Mouse (Mus musculus) gonadal fat pad, adult 2 months (tissue): ENCODE results near the gene Klhl28. TPM values are rescaled to one million over a fixed set of nuclear protein-coding genes. Genes with fewer than 3 reads are reported as not detected.

ENCODE experiments used
- polyA plus RNA-seq: library from polyadenylated mRNA; depleted of rRNA; stranded (reverse); fragments of >200 nt; gene quantifications from 2 replicates; pipeline ENCODE4 v1.2.3, GENCODE M21; 2012; rRNA removed

Klhl28 gene
- polyA plus RNA-seq, 1 experiment: 3.1 TPM

Other genes with a start within 250 kb of the Klhl28 start
- gene Gm527, start 47.6 kb downstream of the Klhl28 start, polyA plus RNA-seq: 1.4 and 1.6 TPM in 2 replicates
- 6.5 and 7.6 TPM in 2 replicates for gene Togaram1, start 270 bp upstream of the Klhl28 start, polyA plus RNA-seq
- gene Prpf39, start 70.8 kb upstream of the Klhl28 start, polyA plus RNA-seq: 12.8 and 13.5 TPM in 2 replicates
- 33.0 and 40.2 TPM in 2 replicates for gene Fkbp3, start 108.5 kb upstream of the Klhl28 start, polyA plus RNA-seq
- gene Fancm, start 110.1 kb upstream of the Klhl28 start, polyA plus RNA-seq: 3.8 and 4.3 TPM in 2 replicates
- gene Mis18bp1, start 207.1 kb upstream of the Klhl28 start, polyA plus RNA-seq: 0.10 and 0.14 TPM in 2 replicates